Mouse (Mus musculus) testis, postnatal 10 days (tissue): ENCODE measurements around the gene Cfap298.
A peak's percentile ranks its signal among the peaks of the same experiment; 100 is the strongest.

ENCODE experiments used
- DNase-seq: peaks from one replicate; pipeline ENCODE4 v3.0.0; 2021; ENCODE audit warnings: low spot score

Cfap298 gene

DNA sequence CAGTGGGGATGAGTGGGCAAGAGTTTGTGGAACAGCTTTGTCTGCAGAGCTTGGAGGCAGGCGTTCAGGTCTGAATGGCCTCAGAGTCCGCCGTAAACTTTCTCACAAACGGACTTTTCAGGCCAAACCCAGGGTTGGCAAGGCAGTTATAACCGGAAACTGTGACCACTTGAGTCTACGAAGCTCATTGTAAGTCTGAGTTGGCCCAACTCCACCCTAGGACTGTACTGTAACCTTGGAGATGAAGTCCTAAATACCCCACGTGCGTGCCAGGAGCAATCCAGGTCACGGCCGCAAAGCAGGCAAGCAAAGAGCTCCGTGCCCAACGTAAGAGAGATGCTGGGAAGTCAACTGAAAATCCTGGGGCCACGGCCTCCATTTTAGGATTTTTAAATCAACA, 23.1 kb downstream of the Cfap298 start:
- DNase-seq: no peak

- no peak for DNase-seq
Measured at GRCm38 (mm10) chr16:90910855-90911533, 23.9 kb downstream of the Cfap298 start.

DNA sequence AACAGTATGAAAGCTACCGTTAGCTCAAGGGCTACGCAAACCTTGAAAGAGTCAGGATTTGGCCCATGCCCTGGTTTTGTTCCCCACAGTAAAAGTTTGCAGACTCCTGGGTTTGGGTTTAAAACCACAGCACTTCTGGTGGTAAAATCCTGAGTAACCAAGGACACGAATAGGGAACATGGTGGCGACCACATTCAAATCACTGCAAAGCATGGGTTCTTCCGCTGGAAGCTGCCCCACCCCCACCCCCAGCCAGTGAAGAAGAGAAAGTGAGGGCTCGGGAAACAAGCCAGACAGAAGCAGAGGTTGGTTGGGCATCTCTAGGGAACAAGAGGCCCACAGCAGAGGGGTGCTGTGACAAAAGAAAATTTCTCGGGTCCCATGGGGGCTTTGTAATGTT, 27.7 kb downstream of the Cfap298 start:
- no peak for DNase-seq

- no peak for DNase-seq
Measured at GRCm38 (mm10) chr16:90903300-90903699, 31.6 kb downstream of the Cfap298 start.

DNA sequence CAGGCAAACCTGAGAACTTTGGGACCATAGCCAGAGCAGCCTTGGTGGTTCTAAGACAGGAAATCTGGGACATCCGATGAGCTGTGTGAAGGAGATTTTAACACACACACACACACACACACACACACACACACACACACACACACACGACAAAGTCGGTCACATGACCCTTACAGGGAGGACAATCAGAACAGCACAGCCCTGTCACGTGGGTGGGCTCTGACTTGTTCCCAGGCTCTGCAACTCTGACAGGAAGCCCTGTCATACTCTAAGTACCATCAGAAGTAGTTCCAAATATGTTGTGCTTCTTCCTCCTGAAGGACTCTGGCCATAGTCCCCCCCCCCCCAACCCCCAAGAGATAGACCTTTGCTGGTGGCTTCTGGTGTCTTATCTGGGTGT, 33.5 kb downstream of the Cfap298 start:
- DNase-seq: no peak

GRCm38 (mm10) chr16:90899498-90899897, 35.4 kb downstream of the Cfap298 start:
- DNase-seq: no peak

DNA sequence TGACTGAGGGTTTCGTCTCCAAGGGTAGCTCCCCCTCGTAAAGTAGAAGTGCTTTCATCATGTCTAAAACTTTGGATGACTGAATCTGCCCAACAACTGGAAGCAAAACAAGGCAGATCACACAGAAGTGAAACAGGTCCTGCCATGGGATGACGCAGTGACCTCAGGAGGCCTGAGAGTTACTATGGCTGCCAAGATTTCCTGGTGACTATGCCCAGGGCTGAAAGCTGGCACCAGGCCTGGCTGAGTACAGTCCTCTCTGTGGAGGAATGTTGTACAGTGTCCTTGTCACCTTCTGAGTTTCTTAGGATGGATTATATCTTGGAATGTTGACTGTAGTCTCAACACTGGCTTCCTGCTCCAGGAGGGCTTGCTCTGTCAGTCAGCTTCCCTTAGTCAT, 37.3 kb downstream of the Cfap298 start:
- DNase-seq: no peak

- DNase-seq: no peak
Measured at GRCm38 (mm10) chr16:90893792-90894191, 41.1 kb downstream of the Cfap298 start.

GRCm38 (mm10) chr16:90893019-90893418, 41.9 kb downstream of the Cfap298 start:
- DNase-seq: no peak

- DNase-seq: no peak
Measured at GRCm38 (mm10) chr16:90892081-90892480, 42.8 kb downstream of the Cfap298 start.

DNA sequence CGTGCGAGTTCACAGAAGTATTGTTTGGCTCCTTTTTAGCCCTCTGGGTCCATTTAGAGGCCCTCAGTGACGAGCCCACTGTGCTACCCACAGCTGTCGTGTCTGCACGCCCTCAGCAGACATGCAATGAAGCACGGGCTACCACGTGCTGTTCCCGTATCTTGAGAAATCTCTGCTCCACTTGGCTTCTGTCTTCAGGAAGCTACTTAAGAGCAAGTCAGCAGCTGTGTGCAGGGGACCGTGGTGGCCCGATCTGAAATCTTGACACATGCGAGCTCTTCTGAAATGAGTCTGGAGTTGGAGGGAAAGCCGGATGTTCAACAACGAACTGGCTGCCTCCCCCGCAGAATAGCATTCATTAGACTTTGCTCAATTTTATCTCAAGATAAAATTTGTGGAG, 43.3 kb downstream of the Cfap298 start:
- no peak for DNase-seq

GRCm38 (mm10) chr16:90890683-90891082, 44.2 kb downstream of the Cfap298 start:
- no peak for DNase-seq

- peak; percentile 59 for DNase-seq
Measured at GRCm38 (mm10) chr16:90885781-90886565, 48.9 kb downstream of the Cfap298 start.

- DNase-seq: no peak
Measured at GRCm38 (mm10) chr16:90885351-90885750, 49.6 kb downstream of the Cfap298 start.

DNA sequence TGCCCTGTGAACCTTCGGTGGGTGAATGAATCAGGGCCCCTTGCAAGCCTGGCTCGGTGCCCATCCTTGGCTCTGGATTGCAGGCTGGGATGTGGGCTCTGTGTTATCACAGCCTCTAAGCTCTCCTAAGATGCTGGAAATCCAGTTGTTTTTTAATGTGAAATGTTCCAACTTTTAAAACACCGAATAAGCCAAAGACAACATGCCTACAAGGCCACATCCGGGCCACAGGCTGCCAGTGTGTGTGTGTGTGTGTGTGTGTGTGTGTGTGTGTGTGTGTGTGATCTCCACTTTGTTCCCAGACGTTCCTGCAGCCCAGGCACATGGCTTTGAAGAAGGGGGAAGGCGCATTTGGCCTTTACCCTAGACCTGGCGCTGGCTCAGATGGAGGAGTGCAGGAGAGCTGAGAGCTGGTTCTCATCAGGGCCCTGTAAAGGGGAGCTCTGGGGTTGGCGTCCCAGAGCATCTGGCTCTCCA, 52.4 kb downstream of the Cfap298 start:
- peak; percentile 73 for DNase-seq

GRCm38 (mm10) chr16:90878135-90878860, 56.6 kb downstream of the Cfap298 start:
- DNase-seq: no peak
